Mouse (Mus musculus) cerebellum, adult 8-10 months (tissue): ENCODE data around the gene Sbno2.

ENCODE experiments used
- DNase-seq: peaks from one replicate; pipeline ENCODE4 v3.0.0; 2022

Sbno2 gene

GRCm38 (mm10) chr10:80084817-80085487 is 20.4 kb downstream of the Sbno2 start:
- DNase-seq, result no peak

DNA sequence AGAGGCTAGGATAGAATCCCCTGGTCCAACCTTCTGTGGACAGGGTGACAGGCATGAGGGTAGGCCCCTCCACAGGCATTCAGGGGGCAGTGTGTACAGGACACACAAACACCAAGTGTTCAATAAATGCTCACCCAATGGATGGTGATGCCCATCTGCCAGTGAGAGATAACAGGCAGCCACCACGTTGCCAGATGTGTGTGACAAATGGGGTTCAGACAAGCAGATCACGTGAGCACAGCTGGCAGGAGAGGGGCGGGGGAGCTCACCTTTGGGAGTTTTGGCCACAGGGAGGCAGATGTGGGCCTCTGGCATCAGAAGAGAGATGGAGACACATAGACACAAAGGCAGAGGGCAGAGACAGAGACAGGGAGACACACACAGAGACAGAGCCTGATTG is 24.3 kb downstream of the Sbno2 start:
- DNase-seq, result no peak

- DNase-seq, result no peak
Measured at GRCm38 (mm10) chr10:80080396-80081070, 24.8 kb downstream of the Sbno2 start.

- DNase-seq, result no peak
Measured at GRCm38 (mm10) chr10:80078366-80078765, 27.0 kb downstream of the Sbno2 start.

DNA sequence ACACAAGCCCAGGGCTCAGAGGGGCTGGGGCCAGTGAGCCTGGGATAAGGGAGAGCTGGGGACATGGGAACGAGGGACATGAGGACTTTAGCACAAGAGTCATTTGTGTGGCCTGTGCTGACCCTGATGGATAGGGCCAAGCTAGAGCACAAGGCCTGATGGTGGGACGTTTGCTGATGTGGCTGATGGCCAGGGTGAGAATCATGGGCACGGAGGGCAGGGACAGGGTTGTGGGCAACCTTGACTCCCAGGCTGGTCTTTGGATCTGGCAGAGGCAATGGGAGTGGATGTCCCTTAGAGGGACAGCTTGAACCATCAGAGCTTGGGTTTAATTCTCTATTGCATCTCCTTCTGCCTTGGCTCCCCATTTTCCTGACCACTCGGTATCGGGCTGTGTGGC is 28.1 kb downstream of the Sbno2 start:
- no peak for DNase-seq

DNA sequence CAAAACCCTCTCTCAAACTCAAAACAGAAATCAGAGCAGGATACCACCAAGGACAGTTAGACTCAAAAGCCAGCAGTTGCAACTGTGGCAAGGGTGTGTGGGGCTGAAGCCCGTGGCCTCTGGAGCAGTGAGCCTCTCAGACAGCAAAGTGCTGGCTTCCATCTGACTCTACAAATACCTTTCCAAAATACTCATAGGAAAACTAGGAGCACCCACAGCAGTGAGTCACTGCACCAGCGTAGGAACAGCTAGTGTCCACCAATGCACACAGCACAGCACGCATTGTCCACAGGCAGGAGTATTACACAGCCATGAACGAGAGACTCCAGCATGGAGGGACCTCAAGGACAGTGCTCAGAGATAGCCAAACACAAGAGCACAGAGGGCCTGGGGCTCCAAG is 29.0 kb downstream of the Sbno2 start:
- no peak for DNase-seq

DNA sequence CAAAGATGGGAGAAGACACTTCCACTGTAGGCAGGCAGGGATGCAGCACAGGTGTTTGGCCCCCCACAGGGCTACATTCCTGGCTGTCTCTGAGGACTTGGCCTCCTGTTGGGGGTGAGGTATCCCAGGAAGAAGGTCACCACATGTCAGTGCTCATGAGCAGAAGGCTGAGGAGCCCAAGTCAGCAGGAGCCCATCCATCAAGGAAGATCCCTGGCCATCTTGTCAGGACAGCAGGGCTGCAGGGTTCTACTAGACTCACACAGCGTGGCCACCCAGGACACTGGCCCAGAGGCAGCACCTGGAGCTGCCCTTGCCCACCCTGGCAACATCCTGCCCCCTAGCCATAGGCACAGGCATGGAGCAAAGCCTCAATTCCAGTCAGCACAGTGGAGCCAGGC is 29.4 kb downstream of the Sbno2 start:
- no peak for DNase-seq

GRCm38 (mm10) chr10:80074813-80075601 is 30.4 kb downstream of the Sbno2 start:
- DNase-seq, result no peak

- no peak for DNase-seq
Measured at GRCm38 (mm10) chr10:80072623-80073489, 32.5 kb downstream of the Sbno2 start.

DNA sequence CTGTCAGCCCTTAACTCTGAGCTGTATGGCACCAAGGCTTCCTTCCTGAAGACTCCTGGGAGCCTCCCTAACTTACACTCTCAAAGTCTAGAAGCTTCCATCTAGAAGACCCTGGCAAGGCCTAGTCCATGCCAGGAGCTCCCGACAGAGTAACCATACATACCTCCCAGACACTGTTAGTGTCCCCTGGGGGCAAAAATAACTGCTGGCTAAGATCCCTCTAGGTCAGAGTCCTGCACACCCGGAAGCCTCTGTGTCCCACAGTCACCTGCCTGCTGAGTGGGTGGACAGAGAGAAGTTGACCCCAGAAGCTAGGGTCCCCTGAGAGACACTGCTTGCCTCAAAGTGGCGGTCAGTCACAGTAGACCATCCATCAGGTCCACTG is 33.9 kb downstream of the Sbno2 start:
- DNase-seq, result no peak

- DNase-seq, result peak; percentile 79
Measured at GRCm38 (mm10) chr10:80070837-80071515, 34.4 kb downstream of the Sbno2 start.

DNA sequence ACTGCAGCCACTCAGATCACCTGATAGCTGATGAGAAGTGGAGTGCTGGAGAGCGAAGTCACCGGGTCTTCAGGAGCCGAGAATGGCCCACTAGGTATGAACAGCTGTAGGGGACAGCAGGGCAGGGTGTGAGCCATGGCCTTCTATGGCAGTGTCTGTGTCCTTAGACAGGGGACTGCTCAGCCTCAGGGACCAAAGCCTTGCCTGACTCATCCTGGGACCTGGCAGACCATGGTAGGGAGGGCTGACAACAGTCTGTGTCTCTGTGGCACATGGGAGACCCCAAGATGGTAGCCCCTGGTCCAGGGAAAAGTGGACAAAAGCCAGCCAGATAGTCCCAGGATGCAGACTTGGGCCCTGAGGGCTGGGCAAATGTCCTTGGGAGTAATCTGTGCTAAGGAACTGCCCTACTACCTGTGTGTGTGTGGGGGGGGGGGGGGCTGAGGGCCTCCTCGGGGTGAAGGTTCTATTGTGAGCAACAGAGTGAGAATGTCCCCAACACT is 35.4 kb downstream of the Sbno2 start:
- DNase-seq, result no peak

GRCm38 (mm10) chr10:80069251-80069650 is 36.1 kb downstream of the Sbno2 start:
- DNase-seq, result no peak

DNA sequence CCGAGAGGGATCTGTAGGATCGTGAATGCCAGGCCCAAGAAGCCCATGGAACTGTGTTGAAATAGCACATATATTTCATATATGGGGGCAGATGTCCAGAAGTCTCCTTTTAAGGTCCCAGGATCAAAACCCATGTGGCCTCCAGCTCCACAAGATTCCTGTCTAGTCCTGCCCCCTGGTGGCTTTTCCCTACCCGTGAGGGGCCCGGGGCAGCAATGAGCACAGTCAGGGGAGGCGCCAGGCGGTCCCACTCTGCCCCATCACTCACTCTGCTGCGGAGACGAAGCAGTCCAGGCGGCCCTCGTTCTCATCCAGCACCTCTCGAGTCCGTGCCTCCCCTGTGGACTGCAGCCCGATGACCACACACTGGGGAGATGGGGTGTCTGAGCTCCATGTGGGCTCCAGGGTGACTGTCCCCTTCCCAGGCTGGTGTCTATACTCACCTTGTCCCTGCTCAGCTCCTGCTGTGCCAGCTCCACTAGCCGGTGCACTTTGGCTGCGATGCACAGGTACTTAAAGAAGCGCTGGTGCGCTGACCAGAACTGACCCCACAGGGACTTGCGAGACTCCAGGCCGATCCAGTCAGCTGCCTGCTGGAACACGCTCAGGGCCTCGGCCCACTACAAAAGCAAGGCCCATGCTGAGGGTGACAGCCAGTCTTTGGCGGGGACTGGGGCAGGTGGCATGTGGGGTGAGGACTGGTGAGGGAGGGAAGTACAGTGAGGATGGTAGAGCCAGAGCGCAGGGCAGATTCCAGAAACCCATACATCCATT is 41.3 kb downstream of the Sbno2 start:
- DNase-seq, result no peak

DNA sequence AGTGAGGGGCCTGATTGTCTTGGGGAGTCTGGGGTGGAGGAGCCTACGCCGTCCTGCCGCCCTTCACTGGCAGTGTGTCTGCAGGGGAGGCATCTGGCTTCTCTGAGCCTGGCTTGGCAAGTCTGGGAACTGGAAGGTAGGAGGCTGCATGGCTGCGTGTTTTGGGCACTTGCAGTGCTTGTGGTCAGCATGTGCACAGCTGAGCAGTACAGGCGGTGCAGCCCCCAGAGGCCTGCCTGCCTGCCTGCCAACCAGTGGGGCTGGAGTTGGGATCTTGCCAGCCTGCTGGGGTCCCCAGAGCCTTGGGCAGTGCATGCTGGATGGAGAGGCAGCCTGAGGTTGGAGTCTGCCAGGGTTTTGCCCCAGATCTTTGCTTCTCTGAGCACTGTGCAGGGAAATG is 42.3 kb downstream of the Sbno2 start:
- no peak for DNase-seq

DNA sequence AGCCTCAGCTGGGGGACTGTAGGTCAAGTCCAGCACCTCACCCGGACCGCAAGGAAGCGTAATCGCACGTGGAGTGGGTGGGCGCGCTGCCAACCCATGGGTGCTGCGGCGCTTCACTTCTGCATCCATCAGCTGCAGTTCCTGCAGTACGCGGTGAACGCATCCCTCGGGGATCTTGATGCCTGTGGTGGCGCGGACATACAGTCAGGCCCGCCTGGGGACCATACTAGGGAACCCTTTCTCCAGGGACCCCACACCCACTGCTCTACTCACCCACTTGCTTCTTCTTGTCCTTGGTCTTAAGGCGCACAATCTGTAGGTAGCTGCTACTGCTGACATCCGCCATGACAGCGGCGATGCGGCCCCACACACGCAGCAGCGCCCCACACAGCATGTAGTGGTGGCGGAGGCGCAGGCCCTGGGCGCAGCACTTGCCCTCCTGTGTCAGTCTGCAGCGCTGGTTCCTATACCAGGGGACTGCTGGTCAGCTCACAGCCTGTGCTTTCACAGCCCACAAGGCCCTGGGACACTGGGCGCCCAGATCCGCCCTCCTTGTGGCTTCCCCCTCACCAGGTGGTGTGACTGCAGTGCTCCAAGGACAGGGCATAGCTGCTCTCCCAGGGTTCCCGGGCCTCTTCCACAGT is 47.6 kb downstream of the Sbno2 start:
- DNase-seq, result no peak

DNA sequence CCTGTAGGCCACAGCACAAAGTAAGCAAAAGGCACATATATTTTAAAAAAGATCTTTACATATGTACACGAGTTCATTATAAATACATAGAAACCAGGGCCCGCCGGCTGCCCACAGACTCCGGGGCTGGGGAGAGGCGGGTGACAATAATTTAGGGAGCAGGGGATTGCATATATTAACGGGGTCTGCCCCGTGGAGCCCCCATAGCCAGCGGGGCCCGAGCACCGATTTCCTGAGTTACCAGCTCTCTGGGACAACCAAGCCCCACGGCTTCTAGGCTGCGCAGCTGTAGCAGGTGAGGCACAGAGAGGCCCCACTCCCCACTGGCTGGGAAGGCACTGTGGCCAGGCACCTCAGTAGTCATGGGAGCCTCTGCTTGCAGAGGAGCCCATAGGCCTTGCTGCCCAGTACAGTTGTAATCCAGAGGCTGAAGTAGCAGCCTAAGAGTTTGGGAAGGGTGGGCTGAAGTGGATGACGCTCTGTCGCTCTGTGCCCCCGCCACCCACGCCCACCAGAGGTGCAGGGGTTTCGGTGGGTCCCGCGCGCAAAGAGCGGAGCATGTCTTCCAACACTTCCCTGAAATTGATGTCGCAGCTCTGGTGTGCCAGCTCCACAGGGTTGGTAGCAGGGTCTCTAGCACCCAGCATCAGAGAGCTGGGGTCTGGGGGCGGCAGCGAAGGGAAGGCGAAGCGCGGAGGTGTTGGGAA is 48.2 kb downstream of the Sbno2 start:
- DNase-seq, result no peak

DNA sequence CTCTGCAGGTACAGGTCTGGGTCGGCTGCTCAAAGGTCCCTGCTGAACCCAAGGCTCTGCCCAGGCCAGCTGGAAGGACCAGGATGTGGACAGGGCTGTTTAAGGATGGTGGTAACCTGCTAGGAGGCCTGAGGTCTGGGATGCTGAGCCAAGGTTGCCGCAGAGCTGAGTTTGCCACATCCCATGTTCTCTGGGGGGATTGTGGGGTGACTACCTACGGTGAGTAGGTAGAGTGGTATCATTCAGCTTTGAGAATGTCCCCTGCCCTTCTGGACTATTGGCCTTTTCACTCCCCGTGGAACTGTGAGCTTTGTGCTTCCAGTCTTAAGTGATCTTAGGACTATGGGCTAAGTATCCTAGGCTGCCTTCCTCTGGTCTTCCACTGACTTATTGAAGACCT is 48.9 kb downstream of the Sbno2 start:
- no peak for DNase-seq

- DNase-seq, result no peak
Measured at GRCm38 (mm10) chr10:80055891-80056290, 49.5 kb downstream of the Sbno2 start.

DNA sequence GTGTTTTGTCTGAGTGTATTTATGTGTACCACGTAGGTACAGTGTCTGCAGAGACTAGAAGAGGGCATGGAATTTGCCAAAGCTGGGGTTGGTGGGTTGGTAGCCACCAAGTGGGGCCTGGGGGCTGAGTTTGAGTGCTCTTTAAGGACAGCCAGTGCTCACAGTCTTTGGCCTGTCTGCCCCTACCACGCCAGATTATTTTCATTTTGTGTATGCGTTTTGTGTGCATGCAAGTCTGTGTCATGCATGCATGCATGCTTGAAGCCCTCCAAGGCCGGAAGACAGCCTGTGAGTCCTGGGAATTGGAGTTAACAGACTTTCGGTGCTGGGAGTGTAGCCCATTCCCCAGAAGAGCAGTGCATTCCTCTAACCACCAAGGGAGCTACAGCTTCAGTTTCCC is 50.0 kb downstream of the Sbno2 start:
- no peak for DNase-seq
